Mouse (Mus musculus): ENCODE results near the gene Krt14.

Gene Krt14

DNA sequence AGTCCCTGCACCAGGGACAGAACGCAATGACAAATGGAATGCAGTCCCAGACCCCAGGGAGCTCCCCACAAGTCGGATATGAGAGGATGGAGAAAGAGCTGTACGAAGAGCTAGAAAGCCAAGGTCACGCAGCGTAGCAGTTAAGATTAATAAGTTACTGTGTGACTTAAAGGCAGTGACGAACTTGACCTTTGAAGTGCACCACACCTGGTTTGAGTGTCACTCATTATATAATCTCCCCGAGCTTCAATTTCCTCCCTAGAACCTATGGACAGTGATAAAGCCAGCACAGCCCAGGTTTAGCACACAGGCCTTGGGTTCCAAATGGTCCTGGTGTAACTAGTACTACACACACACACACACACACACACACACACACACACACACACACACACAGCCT is 43.0 kb downstream of the Krt14 start:
- no peak for DNase-seq (ENCODE audit: low spot score in 2 of 2)

DNA sequence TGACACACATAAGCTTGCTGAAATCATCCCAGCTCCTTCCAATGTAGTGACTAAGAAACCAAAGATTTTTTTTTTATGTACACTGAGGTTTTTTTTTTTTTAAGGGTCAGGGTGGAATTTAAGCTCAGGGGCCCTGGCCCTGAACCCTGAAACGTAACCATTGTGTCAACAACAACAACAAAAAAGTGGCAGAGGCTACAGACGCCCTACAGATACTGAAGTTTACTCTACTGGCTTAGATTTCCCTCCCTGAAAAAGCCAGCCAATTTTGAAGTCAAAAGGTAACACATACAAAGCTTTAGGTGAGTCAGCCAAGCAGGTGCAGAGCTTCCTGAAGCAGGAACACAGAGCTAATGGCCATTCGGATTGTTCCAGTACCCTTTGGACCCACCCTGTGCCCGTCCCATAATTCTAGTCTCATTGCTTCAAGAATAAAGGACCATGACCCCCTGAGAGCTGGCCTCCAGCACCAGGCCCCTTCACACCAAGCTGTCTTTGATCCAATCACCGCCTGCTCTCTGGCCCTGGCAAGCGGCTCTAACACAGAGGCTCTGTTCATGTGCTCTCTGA is 49.4 kb downstream of the Krt14 start:
- DNase-seq (ENCODE audit: low spot score in 2 of 2): no peak

- DNase-seq (ENCODE audit: low spot score in 2 of 2): no peak
These were observed 50.0 kb downstream of the Krt14 start for GRCm38 (mm10) chr11:100157331-100157730.

DNA sequence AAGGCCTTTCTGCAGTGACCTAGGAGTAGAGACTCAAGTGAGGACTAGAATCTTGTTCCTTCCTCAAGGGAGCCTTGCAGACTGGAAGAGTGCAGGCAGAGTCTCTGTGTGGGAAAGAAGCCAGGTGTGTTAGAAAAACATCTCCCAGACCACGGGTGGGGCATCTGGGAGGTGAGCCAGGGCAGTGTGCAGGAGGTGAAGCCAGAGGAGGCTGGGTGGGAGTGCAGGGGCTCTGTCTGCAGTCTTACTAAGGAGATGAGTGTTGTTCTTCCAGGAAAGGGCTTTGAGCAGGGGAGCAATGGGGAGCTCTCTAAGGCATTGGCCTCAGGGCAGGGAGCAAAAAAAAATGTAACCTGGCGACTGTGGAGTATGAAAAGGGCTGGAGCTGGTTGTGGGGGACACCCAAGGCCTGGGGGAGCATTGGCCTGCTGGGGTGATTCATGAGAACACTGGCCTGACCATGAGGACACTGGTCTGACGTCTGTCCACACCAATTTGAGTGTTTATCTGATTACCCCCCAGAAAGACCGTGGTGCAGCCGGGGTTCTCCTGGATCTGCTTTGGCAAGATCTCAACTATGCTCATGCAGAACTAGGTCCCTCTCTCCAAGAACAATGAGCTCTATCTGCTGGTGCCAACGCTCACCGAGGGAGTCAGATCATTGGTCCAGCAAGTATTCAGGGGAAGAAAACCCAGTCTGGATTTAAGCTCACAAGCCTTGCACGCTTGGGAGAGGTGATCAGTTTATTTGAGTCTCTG is 51.7 kb downstream of the Krt14 start:
- no peak for DNase-seq (ENCODE audit: low spot score in 2 of 2)
